Mouse (Mus musculus): ENCODE measurements at regions not wholly inside any gene's neighbourhood (a gene's known extent, or its start where the extent isn't known, plus 50 kb on each side); places are given as distances from the start of the nearest gene placed in this dataset.

GRCm38 (mm10) chr5:63545482-63545881 lies 103.4 kb upstream of the Nwd2 start:
- TF ChIP-seq CTCF (conservative IDR thresholded peaks at IDR 0.05; ENCODE audit: insufficient read depth, insufficient read length, low read depth, low read length) (no peak), POLR2A (IDR thresholded peaks at IDR 0.05; ENCODE audit: low read depth, low read length) (no peak)
